Mouse (Mus musculus) olfactory bulb, adult 2 months (tissue): ENCODE measurements at regions not wholly inside any gene's neighbourhood (a gene's known extent, or its start where the extent isn't known, plus 50 kb on each side); places are given as distances from the start of the nearest gene placed in this dataset.

ENCODE experiments used
- H3K27ac ChIP-seq: fragments of 200-500 bp; 2 replicates; pipeline ENCODE4 v1.5.1; 2012; ENCODE audit warnings: low read depth, low read length; ENCODE audit not compliant: insufficient read depth
- H3K4me1 ChIP-seq: fragments of 200-500 bp; 2 replicates; pipeline ENCODE4 v1.6.1; 2012; ENCODE audit warnings: low read length; ENCODE audit not compliant: control insufficient read depth, insufficient read depth
- H3K4me3 ChIP-seq: fragments of 200-500 bp; 2 replicates; pipeline ENCODE4 v1.5.1; 2012; ENCODE audit warnings: mild to moderate bottlenecking, low read depth, low read length, moderate library complexity; ENCODE audit not compliant: insufficient read depth
- CTCF ChIP-seq: fragments of 200-500 bp; IDR thresholded peaks from 2 replicates; pipeline ENCODE4 v1.5.1; 2012; ENCODE audit warnings: low read depth, mild to moderate bottlenecking, low read length, moderate library complexity; ENCODE audit not compliant: insufficient read depth
- POLR2A ChIP-seq: fragments of 200-500 bp; IDR thresholded peaks from 2 replicates; pipeline ENCODE4 v1.6.1; 2012; ENCODE audit warnings: mild to moderate bottlenecking, low read depth, low read length, moderate library complexity; ENCODE audit not compliant: insufficient read depth
- WGBS: fragments of 180-500 bp; shearing (Covaris S2); methylation state at CpG from one replicate; pipeline ENCODE4 v1.1.7; 2018; 5-methylcytosine and 5-hydroxymethylcytosine counted together

DNA sequence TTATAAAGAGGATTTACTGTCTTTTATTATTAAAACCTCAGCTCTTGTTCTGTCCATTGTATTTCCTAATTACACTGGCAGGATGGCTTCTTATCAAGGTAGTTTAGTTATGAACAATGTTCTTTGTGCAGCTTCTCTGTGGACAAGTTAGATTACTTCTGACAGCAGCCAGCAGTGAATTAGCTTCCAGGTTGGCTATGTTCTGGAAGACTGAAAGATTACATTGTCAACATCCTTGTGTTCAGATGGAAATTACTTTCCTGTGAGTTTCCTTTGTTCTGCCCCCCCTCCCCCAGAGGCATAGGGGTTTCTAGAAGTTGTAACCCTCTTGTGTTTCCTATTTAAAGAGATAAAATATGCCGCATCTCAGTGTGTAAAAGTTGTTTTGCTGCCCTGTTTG, 846.1 kb downstream of the Car8 start:
- 78% methylated on average over 1 of the region's 1 CpGs for WGBS
- no peak for TF ChIP-seq POLR2A
- no peak for TF ChIP-seq CTCF
- no peaks in the 10 kb centered on the region for H3K4me1 ChIP-seq
- no peak overlapping the region for H3K4me3 ChIP-seq
- no peak overlapping the region for H3K27ac ChIP-seq

DNA sequence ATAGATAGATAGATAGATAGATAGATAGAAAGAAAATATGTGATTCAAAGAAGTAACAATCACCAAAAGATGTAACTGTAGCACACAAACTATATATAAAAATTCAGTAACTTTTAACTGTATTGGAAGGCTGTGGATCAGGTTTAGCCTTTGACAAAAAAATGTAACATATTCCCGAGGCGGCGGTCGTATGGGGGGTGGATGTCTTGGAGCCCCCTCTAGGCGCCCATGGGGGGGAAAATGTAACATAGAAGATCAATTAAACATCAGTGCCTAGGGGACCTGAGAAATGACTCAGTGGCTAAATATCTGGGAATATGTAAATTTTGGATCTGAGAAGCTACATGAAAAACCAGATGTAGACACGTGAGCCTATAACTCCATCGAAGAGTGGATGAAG, 847.2 kb downstream of the Car8 start:
- TF ChIP-seq POLR2A: no peak
- TF ChIP-seq CTCF: no peak
- Histone ChIP-seq H3K4me3 (no peak overlapping the region), H3K4me1 (no peaks in the 10 kb centered on the region), H3K27ac (no peak overlapping the region)
- WGBS: 90% methylated on average over 7 of the region's 7 CpGs

- no peaks in the 10 kb centered on the region for H3K4me1 ChIP-seq
- no peak overlapping the region for H3K27ac ChIP-seq
- H3K4me3 ChIP-seq: no peak overlapping the region
- TF ChIP-seq CTCF (no peak), POLR2A (no peak)
These were observed 853.8 kb downstream of the Car8 start for GRCm38 (mm10) chr4:7385069-7385468.

DNA sequence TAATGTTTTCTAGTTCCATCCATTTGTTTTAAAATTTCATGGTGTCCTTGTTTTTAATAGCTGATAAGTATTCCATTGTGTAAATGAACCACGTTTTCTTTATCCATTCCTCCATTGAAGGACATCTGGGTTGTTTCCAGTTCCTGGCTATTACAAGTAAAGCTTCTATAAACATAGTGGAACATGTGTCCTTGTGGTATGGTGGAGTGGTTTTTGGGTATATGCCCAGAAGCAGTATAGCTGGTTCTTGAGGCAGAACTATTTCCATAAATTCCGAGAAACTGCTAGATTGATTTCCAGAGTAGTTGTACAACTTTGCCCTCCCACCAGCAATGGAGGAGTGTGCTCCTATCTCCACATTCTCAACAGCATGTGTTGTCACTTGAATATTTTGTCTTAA, 858.8 kb downstream of the Car8 start:
- no peaks in the 10 kb centered on the region for H3K4me1 ChIP-seq
- TF ChIP-seq POLR2A (no peak), CTCF (no peak)
- H3K27ac ChIP-seq: no peak overlapping the region
- 58% methylated on average over 2 of the region's 2 CpGs for WGBS
- H3K4me3 ChIP-seq: no peak overlapping the region

GRCm38 (mm10) chr4:7364238-7365040, 874.4 kb downstream of the Car8 start:
- Histone ChIP-seq H3K4me3 (no peak overlapping the region), H3K4me1 (no peaks in the 10 kb centered on the region), H3K27ac (no peak overlapping the region)
- WGBS: 67% methylated on average over 3 of the region's 3 CpGs
- TF ChIP-seq POLR2A (no peak), CTCF (no peak)

- no peak for TF ChIP-seq CTCF
- TF ChIP-seq POLR2A: no peak
- Histone ChIP-seq H3K4me1 (no peaks in the 10 kb centered on the region), H3K27ac (no peak overlapping the region), H3K4me3 (no peak overlapping the region)
- 87% methylated on average over 2 of the region's 2 CpGs for WGBS
These were observed 875.3 kb downstream of the Car8 start for GRCm38 (mm10) chr4:7363508-7363907.

DNA sequence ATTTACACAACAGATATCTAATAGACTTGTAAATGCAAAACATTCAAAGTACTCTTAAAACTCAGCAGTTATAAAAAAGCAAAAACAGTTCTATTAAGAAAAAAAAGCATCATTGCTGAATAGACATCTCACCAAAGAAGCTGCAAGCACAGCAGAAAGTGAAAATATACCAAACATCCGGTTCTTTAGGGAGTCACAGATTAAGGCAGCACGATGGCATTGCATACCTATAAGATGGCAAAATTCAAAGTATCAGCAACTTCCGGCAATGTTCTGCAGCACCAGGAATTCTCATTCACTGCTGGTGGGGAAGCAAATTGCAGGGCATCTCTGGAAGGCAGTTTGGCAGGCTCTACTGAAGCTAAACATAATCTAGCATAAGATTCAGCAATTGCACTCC, 882.6 kb downstream of the Car8 start:
- 74% methylated on average over 3 of the region's 3 CpGs for WGBS
- no peak for TF ChIP-seq CTCF
- no peak for TF ChIP-seq POLR2A
- Histone ChIP-seq H3K4me3 (no peak overlapping the region), H3K27ac (no peak overlapping the region), H3K4me1 (no peaks in the 10 kb centered on the region)

DNA sequence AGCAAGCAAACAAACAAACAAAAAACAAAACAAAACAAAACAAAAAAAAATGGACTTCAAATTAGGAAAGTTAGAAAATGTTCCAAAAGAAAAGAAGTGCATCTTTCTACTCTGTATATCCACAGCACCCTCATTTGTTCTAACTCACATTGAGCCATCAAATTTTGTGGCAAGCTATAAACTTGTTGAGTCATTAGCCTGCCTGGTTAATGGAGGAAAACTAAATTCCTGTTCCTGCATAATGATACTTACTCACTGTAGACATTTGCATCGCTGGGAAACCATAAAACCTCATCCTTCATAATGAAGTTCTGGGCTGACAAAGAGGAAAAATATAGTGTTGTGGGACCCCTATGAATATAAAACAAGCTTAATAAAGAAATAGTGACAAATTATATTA, 891.5 kb downstream of the Car8 start:
- no peak overlapping the region for H3K4me3 ChIP-seq
- TF ChIP-seq CTCF (no peak), POLR2A (no peak)
- no peak overlapping the region for H3K27ac ChIP-seq
- no peaks in the 10 kb centered on the region for H3K4me1 ChIP-seq
- 82% methylated on average over 1 of the region's 1 CpGs for WGBS

- Histone ChIP-seq H3K4me3 (no peak overlapping the region), H3K4me1 (no peaks in the 10 kb centered on the region), H3K27ac (no peak overlapping the region)
- WGBS: 97% methylated on average over 1 of the region's 1 CpGs
- no peak for TF ChIP-seq CTCF
These were observed 897.7 kb downstream of the Car8 start for GRCm38 (mm10) chr4:7341159-7341558.

- Histone ChIP-seq H3K4me1 (no peaks in the 10 kb centered on the region), H3K4me3 (no peak overlapping the region), H3K27ac (no peak overlapping the region)
- TF ChIP-seq CTCF: no peak
- TF ChIP-seq POLR2A: no peak
- WGBS: 66% methylated on average over 4 of the region's 4 CpGs
These were observed 924.6 kb downstream of the Car8 start for GRCm38 (mm10) chr4:7314261-7314660.
